Mouse (Mus musculus) limb, embryonic 11.5 days (tissue): Measurements from ENCODE around the gene Txnrd2. TPM values are rescaled to one million over a fixed set of nuclear protein-coding genes. Genes with fewer than 3 reads are reported as not detected.
A peak's percentile ranks its signal among the peaks of the same experiment; 100 is the strongest.

ENCODE experiments used
- ATAC-seq: fragments of 200-750 bp; cut with Nextera tagmentation; 2 replicates; pipeline ENCODE4 v1.8.0; 2017; ENCODE audit warnings: low read depth; ENCODE audit not compliant: insufficient number of reproducible peaks, low FRiP score, low TSS enrichment
- DNase-seq: peaks from one replicate; pipeline ENCODE4 v3.0.0-alpha.2; 2015; ENCODE audit warnings: low spot score
- H3K27ac ChIP-seq: fragments of 300-500 bp; sonication (generic); replicated peaks from 2 replicates; pipeline ENCODE4 v1.5.1; 2014; ENCODE audit warnings: low read depth, mild to moderate bottlenecking, low read length
- H3K27me3 ChIP-seq: fragments of 300-500 bp; sonication (generic); 2 replicates; pipeline ENCODE4 v1.6.1; 2014; ENCODE audit warnings: mild to moderate bottlenecking, low read length, mixed read lengths; ENCODE audit not compliant: control insufficient read depth, insufficient read depth
- H3K36me3 ChIP-seq: fragments of 300-500 bp; sonication (generic); 2 replicates; pipeline ENCODE4 v1.6.1; 2014; ENCODE audit warnings: mild to moderate bottlenecking, low read length, moderate library complexity, mixed read lengths; ENCODE audit not compliant: control insufficient read depth, insufficient read depth
- H3K4me1 ChIP-seq: fragments of 300-500 bp; sonication (generic); 2 replicates; pipeline ENCODE4 v1.6.1; 2014; ENCODE audit warnings: low read length, mixed read lengths; ENCODE audit not compliant: control insufficient read depth, insufficient read depth
- H3K4me2 ChIP-seq: fragments of 300-500 bp; sonication (generic); 2 replicates; pipeline ENCODE4 v1.6.1; 2014; ENCODE audit warnings: low read depth, mild to moderate bottlenecking, moderate library complexity; ENCODE audit not compliant: severe bottlenecking
- H3K4me3 ChIP-seq: fragments of 300-500 bp; sonication (generic); 2 replicates; pipeline ENCODE4 v1.5.1; 2014; ENCODE audit warnings: low read depth, low read length
- H3K9ac ChIP-seq: fragments of 300-500 bp; sonication (generic); 2 replicates; pipeline ENCODE4 v1.6.1; 2014; ENCODE audit warnings: mild to moderate bottlenecking, low read length
- H3K9me3 ChIP-seq: fragments of 300-500 bp; sonication (generic); 2 replicates; pipeline ENCODE4 v1.6.1; 2016; ENCODE audit warnings: low read length; ENCODE audit not compliant: control insufficient read depth
- WGBS: fragments of 180-500 bp; shearing (Covaris S2); extraction: QIAGEN DNeasy Blood & Tissue Kit; methylation state at CpG from one replicate; pipeline ENCODE4 v1.1.7; 2014; 5-methylcytosine and 5-hydroxymethylcytosine counted together
- polyA plus RNA-seq: library from polyadenylated mRNA; unstranded; fragments of >200 nt; fragmentation: Nextera tagmentation; extraction: Ambion mirVana; gene quantifications from 2 replicates; pipeline ENCODE4 v1.2.1, GENCODE M21; 2014

Txnrd2 gene
- polyA plus RNA-seq, 1 experiment from 2014 or later = 21.9 TPM

- 0 out of 2 replicates have a peak, but pooled peaks have one; percentile 7 for ATAC-seq
- Histone ChIP-seq H3K4me1 (peaks cover 10% of the 10 kb centered on the region), H3K9me3 (no peaks in the 10 kb centered on the region), H3K4me2 (peak overlapping the region; percentile 7; the same call in 1 of the 2 replicates), H3K27me3 (no peaks in the 10 kb centered on the region), H3K27ac (no peak overlapping the region; the same call in 1 of the 2 replicates), H3K4me3 (no peak overlapping the region), H3K9ac (no peak overlapping the region; the same call in 1 of the 2 replicates), H3K36me3 (0 out of 2 replicates have a peak, but pooled peaks cover 4% of the 10 kb centered on the region)
- WGBS = 16% methylated on average over 12 of the region's 12 CpGs
- peak; percentile 42 for DNase-seq
These were observed 33.3 kb downstream of the Txnrd2 start for GRCm38 (mm10) chr16:18459335-18459954.

- Histone ChIP-seq H3K27ac (no peak overlapping the region; the same call in 1 of the 2 replicates), H3K4me1 (peaks cover 10% of the 10 kb centered on the region), H3K9me3 (no peaks in the 10 kb centered on the region), H3K4me3 (no peak overlapping the region), H3K9ac (peak overlapping the region; percentile 3; the same call in 1 of the 2 replicates), H3K4me2 (0 out of 2 replicates have a peak overlapping the region, but pooled peaks have one; percentile 7), H3K27me3 (no peaks in the 10 kb centered on the region), H3K36me3 (0 out of 2 replicates have a peak, but pooled peaks cover 6% of the 10 kb centered on the region)
- ATAC-seq (peak; percentile 50; the same call in 1 of the 2 replicates), DNase-seq (peak; percentile 57)
- WGBS = 4% methylated on average over 11 of the region's 11 CpGs
These were observed 33.8 kb downstream of the Txnrd2 start for GRCm38 (mm10) chr16:18459955-18460370.

- H3K4me3 ChIP-seq = no peak overlapping the region
- peaks cover 10% of the 10 kb centered on the region for H3K4me1 ChIP-seq
- no peak overlapping the region for H3K9ac ChIP-seq
- no peak overlapping the region for H3K27ac ChIP-seq
- H3K27me3 ChIP-seq = no peaks in the 10 kb centered on the region
- 94% methylated on average over 3 of the region's 3 CpGs for WGBS
- 0 out of 2 replicates have a peak, but pooled peaks cover 6% of the 10 kb centered on the region for H3K36me3 ChIP-seq
- no peak for DNase-seq
- H3K9me3 ChIP-seq = no peaks in the 10 kb centered on the region
- no peak for ATAC-seq
- H3K4me2 ChIP-seq = no peak overlapping the region
These were observed 34.6 kb downstream of the Txnrd2 start for GRCm38 (mm10) chr16:18460826-18461225.

- H3K4me3 ChIP-seq = no peak overlapping the region
- H3K4me2 ChIP-seq = no peak overlapping the region
- DNase-seq (no peak), ATAC-seq (no peak)
- peaks cover 10% of the 10 kb centered on the region for H3K4me1 ChIP-seq
- 59% methylated on average over 9 of the region's 9 CpGs for WGBS
- no peaks in the 10 kb centered on the region for H3K9me3 ChIP-seq
- 0 out of 2 replicates have a peak, but pooled peaks cover 6% of the 10 kb centered on the region for H3K36me3 ChIP-seq
- H3K27ac ChIP-seq = no peak overlapping the region
- H3K9ac ChIP-seq = no peak overlapping the region
- no peaks in the 10 kb centered on the region for H3K27me3 ChIP-seq
These were observed 35.8 kb downstream of the Txnrd2 start for GRCm38 (mm10) chr16:18462031-18462430.

GRCm38 (mm10) chr16:18462598-18462997, 36.4 kb downstream of the Txnrd2 start:
- Histone ChIP-seq H3K36me3 (0 out of 2 replicates have a peak, but pooled peaks cover 4% of the 10 kb centered on the region), H3K4me1 (peaks cover 10% of the 10 kb centered on the region), H3K27me3 (no peaks in the 10 kb centered on the region), H3K9me3 (no peaks in the 10 kb centered on the region), H3K27ac (no peak overlapping the region), H3K4me2 (no peak overlapping the region), H3K4me3 (no peak overlapping the region), H3K9ac (no peak overlapping the region)
- WGBS = 39% methylated on average over 8 of the region's 8 CpGs
- no peak for ATAC-seq
- no peak for DNase-seq

- Histone ChIP-seq H3K4me1 (peaks cover 8% of the 10 kb centered on the region), H3K9me3 (no peaks in the 10 kb centered on the region), H3K27ac (no peak overlapping the region), H3K27me3 (no peaks in the 10 kb centered on the region), H3K36me3 (peaks cover 7% of the 10 kb centered on the region; the same call in 1 of the 2 replicates), H3K9ac (no peak overlapping the region), H3K4me2 (no peak overlapping the region), H3K4me3 (no peak overlapping the region)
- ATAC-seq (no peak), DNase-seq (no peak)
- WGBS = 68% methylated on average over 3 of the region's 3 CpGs
These were observed 38.1 kb downstream of the Txnrd2 start for GRCm38 (mm10) chr16:18464271-18464670.

- H3K4me3 ChIP-seq = no peak overlapping the region
- no peak for ATAC-seq
- H3K4me2 ChIP-seq = no peak overlapping the region
- no peaks in the 10 kb centered on the region for H3K9me3 ChIP-seq
- peaks cover 3% of the 10 kb centered on the region; the same call in 1 of the 2 replicates for H3K36me3 ChIP-seq
- H3K27me3 ChIP-seq = no peaks in the 10 kb centered on the region
- 41% methylated on average over 1 of the region's 1 CpGs for WGBS
- H3K27ac ChIP-seq = no peak overlapping the region
- DNase-seq = no peak
- peaks cover 3% of the 10 kb centered on the region; the same call in 1 of the 2 replicates for H3K4me1 ChIP-seq
- no peak overlapping the region for H3K9ac ChIP-seq
These were observed 44.6 kb downstream of the Txnrd2 start for GRCm38 (mm10) chr16:18470829-18471228.

GRCm38 (mm10) chr16:18471381-18471955, 45.3 kb downstream of the Txnrd2 start:
- H3K9ac ChIP-seq = no peak overlapping the region
- 80% methylated on average over 11 of the region's 11 CpGs for WGBS
- no peak overlapping the region for H3K4me3 ChIP-seq
- DNase-seq = no peak
- H3K4me2 ChIP-seq = no peak overlapping the region
- no peak for ATAC-seq
- no peak overlapping the region for H3K27ac ChIP-seq
- H3K36me3 ChIP-seq = peaks cover 3% of the 10 kb centered on the region; the same call in 1 of the 2 replicates
- H3K27me3 ChIP-seq = no peaks in the 10 kb centered on the region
- no peaks in the 10 kb centered on the region for H3K9me3 ChIP-seq
- peaks cover 3% of the 10 kb centered on the region; the same call in 1 of the 2 replicates for H3K4me1 ChIP-seq
